Mouse (Mus musculus): Measurements from ENCODE around the gene Cbln3.

Gene Cbln3

DNA sequence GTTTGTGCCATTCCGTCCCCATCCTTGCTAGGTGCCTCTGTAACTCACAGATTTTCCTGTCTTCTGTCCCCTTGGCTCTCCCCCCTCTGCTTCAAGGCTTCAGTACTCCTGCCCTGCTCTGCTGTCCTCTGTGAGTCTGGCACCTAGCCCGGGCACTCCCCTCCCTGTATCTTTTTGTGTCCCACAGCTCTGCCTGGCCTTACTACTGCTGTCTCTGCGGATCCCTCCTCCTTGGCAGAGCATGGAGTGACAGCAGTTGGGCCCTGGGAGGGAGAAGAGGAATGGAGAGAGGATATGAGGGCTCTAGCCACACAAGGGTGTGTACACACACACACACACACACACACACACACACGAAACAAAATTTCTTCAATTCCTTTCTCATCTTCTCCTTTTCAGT lies at the start of gene Cbln3:
TSS of gene Cbln3 (minus strand) at position 227 of the 400 bp plus-strand sequence.
- peak; percentile 72 for DNase-seq

- DNase-seq: peak; percentile 76
Observed at GRCm38 (mm10) chr14:55933586-55933985, 49.4 kb upstream of the Cbln3 start.

DNA sequence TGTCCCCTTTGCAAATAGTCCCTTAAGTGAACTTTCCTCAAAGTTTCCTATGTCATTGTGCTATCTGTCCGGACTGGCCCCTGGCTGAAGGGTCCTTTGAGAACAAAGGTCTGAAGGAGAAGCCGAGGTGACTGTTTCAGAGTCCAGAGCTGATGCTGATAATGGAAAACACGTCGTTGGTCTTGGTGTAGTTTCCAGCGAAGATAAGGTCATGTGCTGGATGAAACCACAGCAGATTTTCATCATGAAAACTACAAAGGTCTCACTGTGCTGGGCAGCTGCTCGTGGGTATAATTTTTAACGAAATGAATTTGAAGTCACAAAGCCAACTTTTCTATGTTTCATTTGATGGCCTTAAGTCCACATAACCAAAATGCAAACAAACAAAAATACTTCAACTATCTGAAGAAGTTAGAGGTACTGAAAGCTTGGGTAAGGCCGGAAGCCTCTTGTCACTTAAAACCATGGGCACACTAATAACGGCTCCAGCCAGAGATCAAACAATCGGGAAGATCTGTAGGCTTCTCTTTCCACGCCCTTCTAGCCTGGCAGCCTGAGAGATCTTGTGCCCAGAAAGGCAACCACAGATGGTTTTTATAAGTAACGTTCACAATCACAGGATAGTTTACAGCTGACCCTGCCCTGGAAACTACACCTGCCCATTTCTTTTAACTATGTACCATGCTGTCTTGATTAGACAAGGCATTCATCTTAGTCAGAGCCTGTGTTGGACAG lies 45.2 kb upstream of the Cbln3 start:
- no peak for DNase-seq

GRCm38 (mm10) chr14:55926847-55927246 lies 42.7 kb upstream of the Cbln3 start:
- DNase-seq: no peak

DNA sequence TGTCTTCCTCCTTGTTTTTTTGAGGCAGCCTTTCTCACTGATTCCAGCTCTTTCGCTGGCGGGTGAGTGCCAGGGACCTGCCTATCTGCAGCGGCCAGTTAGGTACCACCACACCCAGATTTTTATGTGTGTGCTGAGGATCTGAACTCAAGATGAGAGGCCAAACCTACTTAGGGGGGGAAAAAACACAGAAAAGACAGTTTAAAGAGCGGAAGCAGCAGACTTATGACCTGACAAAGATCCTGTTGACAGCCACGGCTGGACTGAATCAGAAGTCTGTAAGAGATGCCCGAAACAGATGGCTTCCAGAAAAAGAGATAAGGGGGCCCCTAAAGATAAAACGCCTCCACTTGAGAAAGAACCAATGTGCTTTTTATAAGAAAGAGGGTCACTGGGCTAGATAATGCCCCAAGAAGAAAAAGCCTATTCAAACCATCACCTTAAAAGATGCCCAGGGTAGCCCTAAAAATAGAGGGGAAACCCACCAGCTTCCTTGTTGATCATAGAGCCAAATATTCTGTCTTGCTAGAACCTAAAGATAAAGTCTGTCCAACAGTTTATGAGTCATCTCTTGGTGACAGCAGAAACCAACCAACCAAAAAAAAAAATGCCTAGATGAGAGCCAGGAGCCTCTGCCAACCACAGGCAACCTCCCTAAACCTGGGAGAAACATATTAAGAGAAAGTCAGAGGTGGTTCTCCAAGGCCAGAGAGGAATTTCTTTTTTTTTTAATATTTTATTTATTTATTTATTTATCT lies 38.5 kb upstream of the Cbln3 start:
- no peak for DNase-seq

GRCm38 (mm10) chr14:55918240-55919082 lies 34.3 kb upstream of the Cbln3 start:
- peak; percentile 87 for DNase-seq

- DNase-seq: no peak
Observed at GRCm38 (mm10) chr14:55913406-55913805, 29.2 kb upstream of the Cbln3 start.

- DNase-seq: no peak
Observed at GRCm38 (mm10) chr14:55905518-55905917, 21.3 kb upstream of the Cbln3 start.

- no peak for DNase-seq
Observed at GRCm38 (mm10) chr14:55900414-55900755, 16.2 kb upstream of the Cbln3 start.

DNA sequence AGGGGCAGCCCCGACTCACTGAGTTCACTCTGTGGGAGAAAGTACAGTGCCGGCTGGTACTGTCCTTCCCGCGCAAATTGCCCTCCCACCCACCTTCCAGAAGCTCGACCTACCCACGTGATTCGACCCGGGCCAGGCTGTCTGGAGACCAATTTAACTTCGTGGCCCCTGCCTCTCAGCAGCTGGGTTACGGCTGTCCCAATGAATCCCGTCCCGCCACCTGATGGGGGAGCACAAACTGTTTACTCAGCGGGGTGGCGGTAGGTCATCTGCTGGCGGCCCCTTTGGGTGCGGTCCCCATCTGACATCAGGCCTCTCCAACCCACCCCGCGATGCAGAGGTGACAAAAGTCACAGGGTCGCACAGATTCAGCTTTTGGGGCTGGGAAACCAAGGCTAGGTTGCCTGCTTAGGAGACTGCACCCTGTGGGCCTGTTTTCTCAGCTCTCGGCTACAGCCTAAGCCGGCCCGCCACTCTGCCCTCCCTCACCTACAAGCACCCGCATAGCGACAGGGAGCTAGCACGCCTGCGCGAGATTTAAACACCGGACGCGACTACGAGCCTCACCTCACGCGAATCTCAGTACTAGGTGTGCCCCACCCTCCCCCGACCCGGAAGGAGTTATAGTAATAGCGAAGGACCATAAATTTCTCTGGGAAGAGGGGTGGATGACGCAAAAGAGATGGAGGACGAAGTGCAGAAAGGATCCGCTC lies 15.7 kb upstream of the Cbln3 start, which contains the start of gene Sdr39u1:
TSS of gene Sdr39u1 (minus strand) at position 593 of the 713 bp plus-strand sequence.
- peak; percentile 83 for DNase-seq

DNA sequence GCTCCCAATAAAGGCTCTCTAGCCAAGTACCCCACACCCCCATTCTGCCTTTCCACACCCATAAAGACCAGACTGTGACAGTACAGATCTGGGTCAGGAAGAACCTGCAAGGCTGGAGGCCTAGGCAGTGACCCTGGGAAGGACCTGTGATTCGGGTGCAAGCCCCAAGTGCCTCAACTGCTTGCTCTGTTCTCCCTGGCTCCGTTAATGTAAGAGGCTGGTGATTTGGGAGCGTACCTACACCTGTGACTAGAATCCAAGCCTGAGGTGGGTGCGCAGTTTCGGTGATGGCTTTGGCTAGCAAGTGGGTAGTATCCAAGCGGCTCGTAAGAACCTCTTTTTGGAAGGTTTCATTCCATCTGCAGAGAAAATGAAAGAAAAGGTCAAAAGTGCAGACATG lies 14.8 kb upstream of the Cbln3 start:
- no peak for DNase-seq

DNA sequence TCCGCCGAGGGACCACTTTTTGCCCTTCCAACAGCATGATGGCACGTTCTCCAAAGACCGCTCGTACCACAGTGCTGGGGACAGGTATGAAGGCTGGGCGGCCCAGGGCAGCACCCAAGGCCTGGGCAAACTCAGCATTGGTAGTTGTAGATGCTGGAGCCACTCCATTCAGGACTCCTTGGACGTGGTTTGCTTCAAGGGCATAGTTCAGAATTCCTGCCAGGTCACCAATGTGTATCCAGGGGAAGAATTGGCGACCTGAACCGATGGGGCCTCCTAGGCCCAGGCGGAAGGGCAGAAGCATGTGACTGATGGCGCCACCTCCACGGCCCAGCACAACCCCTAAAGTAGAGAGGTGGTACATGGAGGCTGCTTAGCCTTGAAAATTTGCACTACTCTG lies 13.5 kb upstream of the Cbln3 start:
- no peak for DNase-seq

- DNase-seq: no peak
Observed at GRCm38 (mm10) chr14:55886571-55887382, 2.6 kb upstream of the Cbln3 start.

- DNase-seq: peak; percentile 63
Observed at GRCm38 (mm10) chr14:55885791-55886271, 1.6 kb upstream of the Cbln3 start.

DNA sequence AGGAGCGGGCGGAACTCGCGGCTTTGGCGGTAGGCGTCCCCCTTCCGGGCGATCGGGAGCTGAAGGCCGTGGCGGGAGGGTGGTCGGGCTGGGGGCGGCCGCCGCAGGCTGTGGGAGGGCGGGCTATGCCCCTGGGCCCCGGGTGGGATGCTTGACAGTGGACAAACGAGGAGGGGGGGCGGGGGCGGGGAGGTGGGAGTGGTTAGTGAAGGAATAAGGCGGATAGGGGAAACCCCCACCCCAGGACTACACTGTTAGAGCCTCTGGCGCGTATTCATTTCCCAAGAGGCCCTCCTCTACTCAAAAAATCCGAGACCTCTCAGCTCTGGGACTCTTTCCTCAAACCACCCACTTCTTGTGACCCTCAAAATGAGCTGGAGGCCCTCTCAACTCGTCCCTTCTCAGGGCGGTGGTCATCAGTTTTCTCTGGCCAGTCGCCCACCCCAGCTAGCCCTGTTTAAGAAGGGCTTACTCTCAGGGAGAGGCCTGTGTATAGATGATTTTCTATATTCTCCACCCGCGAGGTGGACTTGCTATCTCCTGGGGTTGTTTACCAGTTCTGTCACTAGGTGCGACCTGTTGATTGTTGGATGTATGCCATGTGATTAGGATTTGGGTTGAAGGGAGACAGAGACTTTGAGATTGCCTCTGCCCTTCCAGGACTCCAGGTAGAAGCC lies 1.1 kb upstream of the Cbln3 start:
- DNase-seq: peak; percentile 17

DNA sequence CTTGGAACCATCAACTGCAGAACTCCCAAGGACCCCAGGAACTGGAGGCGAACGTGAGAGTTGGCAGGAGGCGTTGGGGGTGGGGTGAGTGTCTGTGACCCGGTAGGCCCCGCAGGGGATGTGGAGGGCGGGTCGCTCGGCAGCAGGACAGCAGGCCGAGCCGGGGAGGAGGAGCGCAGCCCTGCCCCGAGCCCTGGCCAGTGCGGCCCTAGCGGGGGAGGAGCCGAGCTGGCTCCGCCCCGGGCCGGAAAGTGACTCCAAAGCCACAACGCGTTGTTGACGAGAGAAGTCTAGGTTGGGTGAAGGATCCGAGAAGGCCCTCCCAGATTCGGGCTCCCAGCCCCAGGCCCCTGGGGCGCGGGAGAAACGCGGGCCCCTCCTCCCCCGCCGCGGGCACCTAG lies 521 bp upstream of the Cbln3 start, which contains the start of gene Khnyn:
TSS of gene Khnyn (plus strand) at position 235 of the 401 bp plus-strand sequence.
- peak; percentile 90 for DNase-seq

DNA sequence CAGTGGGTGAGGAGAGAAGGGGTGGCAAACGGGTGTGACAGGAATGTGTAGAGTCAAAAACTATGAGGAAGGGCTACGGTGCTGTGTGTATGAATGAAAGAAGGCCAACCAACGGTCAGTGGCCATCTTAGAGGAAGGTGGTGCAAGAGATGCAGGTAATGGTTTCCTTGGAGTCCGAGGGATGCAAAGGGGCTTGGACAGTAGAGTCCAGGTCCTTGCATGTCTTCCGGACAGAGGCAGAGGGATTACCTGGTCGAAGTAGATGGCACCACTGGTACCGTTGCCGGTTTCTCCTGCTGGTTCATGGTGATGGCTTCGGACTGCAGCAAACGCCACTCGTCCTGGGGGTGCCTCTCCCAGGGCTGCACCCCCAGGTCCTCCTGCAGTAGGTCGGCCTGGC lies 529 bp downstream of the Cbln3 start:
- no peak for DNase-seq

DNA sequence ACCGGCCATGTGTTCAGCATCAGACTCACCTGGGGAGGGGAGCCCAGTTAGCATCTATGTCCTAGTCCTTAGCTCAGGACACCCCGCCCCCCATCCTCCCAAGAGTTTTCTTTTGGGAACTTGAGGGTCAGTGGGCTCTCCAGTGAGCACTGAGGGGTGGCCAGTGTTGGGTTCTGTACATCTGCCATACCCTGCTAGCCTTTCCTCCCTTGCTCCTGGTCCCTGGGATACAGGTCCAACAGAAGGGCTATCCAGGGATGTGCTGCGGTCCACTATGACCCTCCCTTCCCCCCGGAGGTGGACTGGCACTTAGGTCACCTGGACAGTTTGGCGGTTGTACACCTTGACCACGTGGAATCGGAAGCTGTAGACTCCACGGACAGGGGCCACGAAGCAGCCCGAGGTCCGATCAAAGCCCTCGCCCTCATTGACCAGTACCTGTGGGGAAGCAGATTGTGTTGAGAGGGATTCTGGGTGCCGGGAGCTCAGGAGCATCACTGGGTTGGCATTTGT lies 987 bp downstream of the Cbln3 start:
- no peak for DNase-seq

- DNase-seq: no peak
Observed at GRCm38 (mm10) chr14:55882171-55882641, 2.0 kb downstream of the Cbln3 start.

DNA sequence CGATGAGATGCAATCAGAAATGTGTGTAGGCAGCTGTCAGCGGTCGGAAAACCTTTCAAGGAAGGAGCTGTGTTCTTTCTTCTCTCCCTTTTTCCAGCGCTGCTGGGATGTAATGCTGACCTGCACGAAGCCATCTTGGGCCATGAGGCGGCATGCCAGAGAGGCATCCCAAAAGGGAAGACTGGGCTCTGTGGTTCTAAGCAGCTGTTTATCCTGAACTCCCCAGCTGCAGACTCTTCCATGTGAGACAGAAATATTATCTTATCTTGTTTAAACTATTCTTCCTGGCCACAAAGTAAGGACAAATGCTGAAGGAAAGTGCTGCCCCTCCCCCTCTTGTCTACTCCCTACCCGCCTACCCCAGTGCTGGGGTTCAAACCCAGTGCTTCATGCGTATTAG lies 3.2 kb downstream of the Cbln3 start:
- DNase-seq: no peak

GRCm38 (mm10) chr14:55879623-55880022 lies 4.6 kb downstream of the Cbln3 start:
- DNase-seq: peak; percentile 85
